Mouse (Mus musculus): ENCODE measurements around the gene Lin37. TPM values are rescaled to one million over a fixed set of nuclear protein-coding genes. Genes with fewer than 3 reads are reported as not detected.

Gene Lin37
- total and polyA plus RNA-seq, 3 experiments, result 4.0 to 38.6 (median 8.3) TPM

GRCm38 (mm10) chr7:30608476-30608875, 48.8 kb upstream of the Lin37 start:
- no peak overlapping the region for H3K4me2 ChIP-seq (ENCODE audit: insufficient read depth, low read depth, poor library complexity, severe bottlenecking)
- H3K36me3 ChIP-seq (replicated peaks in 1 of 2; ENCODE audit: control insufficient read depth in 1 of 2, insufficient read depth in 1 of 2, low read length in 1 of 2), result peaks cover 0 to 20% of the 10 kb centered on the region in 2 experiments
- H3K9me3 ChIP-seq (replicated peaks; ENCODE audit: low read length), result no peaks in the 10 kb centered on the region
- no peak overlapping the region for H3K4me3 ChIP-seq (replicated peaks in 1 of 3; ENCODE audit: low read depth in 2 of 3, low read length in 2 of 3, poor library complexity in 1 of 3)
- H3K79me2 ChIP-seq (replicated peaks; ENCODE audit: control insufficient read depth, extremely low read depth, insufficient read depth, poor library complexity, severe bottlenecking), result peaks cover 3% of the 10 kb centered on the region
- H3K27me3 ChIP-seq (replicated peaks), result no peaks in the 10 kb centered on the region
- TF ChIP-seq TCF12 (IDR thresholded peaks at IDR 0.05; ENCODE audit: low read depth, low read length), result no peak
- no peak for TF ChIP-seq HCFC1 (IDR thresholded peaks at IDR 0.05; ENCODE audit: low read depth, low read length)
- TF ChIP-seq SIN3A (IDR thresholded peaks at IDR 0.05; ENCODE audit: low read length), result no peak
- no peak for TF ChIP-seq ETS1 (conservative IDR thresholded peaks at IDR 0.05; ENCODE audit: low read depth, low read length)
- no peak for TF ChIP-seq NRF1 (IDR thresholded peaks at IDR 0.05; ENCODE audit: low read depth, low read length)
- no peak for TF ChIP-seq ZKSCAN1 (IDR thresholded peaks at IDR 0.05; ENCODE audit: borderline replicate concordance, low read depth, low read length)
- TF ChIP-seq MXI1 (IDR thresholded peaks at IDR 0.05; ENCODE audit: low read depth, low read length), result no peak
- no peak for TF ChIP-seq SMC3 (IDR thresholded peaks at IDR 0.05; ENCODE audit: low read depth, low read length)
- no peak for TF ChIP-seq CHD1 (IDR thresholded peaks at IDR 0.05; ENCODE audit: low read depth, low read length)
- TF ChIP-seq EP300 (IDR thresholded peaks at IDR 0.05; ENCODE audit: low read length), result no peak
- no peak for TF ChIP-seq RCOR1 (conservative IDR thresholded peaks at IDR 0.05; ENCODE audit: low read depth, low read length)
- TF ChIP-seq ZNF384 (IDR thresholded peaks at IDR 0.05; ENCODE audit: low read depth, low read length), result no peak
- dilution Hi-C loops (cut with MboI; ENCODE audit: extremely low pct_ligation_motif_present, extremely low pct_unique_long_range_greater_than_20kb, low sequenced_read_pairs), result no loop called here
- peaks cover 18 to 32% of the 10 kb centered on the region in 2 experiments for H3K4me1 ChIP-seq (ENCODE audit: control insufficient read depth in 1 of 2, insufficient read depth in 2 of 2)
- no peak for DNase-seq (ENCODE audit: extremely low read depth)
- no peak overlapping the region for H3K9ac ChIP-seq (ENCODE audit: insufficient read depth, low read depth)
- H3K27ac ChIP-seq (ENCODE audit: insufficient read depth, low read depth), result no peak overlapping the region
- in situ Hi-C loops (cut with MboI; ENCODE audit: low pct_ligation_motif_present, low pct_unique_long_range_greater_than_20kb, low sequenced_read_pairs), result loop anchor here (5.0 kb wide), 1 partner anchor 51 kb away; the partner anchor contains the start of gene Lin37

- Histone ChIP-seq H3K9me3 (replicated peaks; ENCODE audit: low read length) (no peaks in the 10 kb centered on the region), H3K27ac (ENCODE audit: insufficient read depth, low read depth) (no peak overlapping the region), H3K79me2 (replicated peaks; ENCODE audit: control insufficient read depth, extremely low read depth, insufficient read depth, poor library complexity, severe bottlenecking) (peaks cover 3% of the 10 kb centered on the region), H3K4me2 (ENCODE audit: insufficient read depth, low read depth, poor library complexity, severe bottlenecking) (no peak overlapping the region), H3K36me3 (replicated peaks in 1 of 2; ENCODE audit: control insufficient read depth in 1 of 2, insufficient read depth in 1 of 2, low read length in 1 of 2) (peaks cover 0 to 26% of the 10 kb centered on the region in 2 experiments), H3K27me3 (replicated peaks) (no peaks in the 10 kb centered on the region), H3K9ac (ENCODE audit: insufficient read depth, low read depth) (no peak overlapping the region), H3K4me3 (replicated peaks in 1 of 3; ENCODE audit: low read depth in 2 of 3, low read length in 2 of 3, poor library complexity in 1 of 3) (no peak overlapping the region), H3K4me1 (ENCODE audit: control insufficient read depth in 1 of 2, insufficient read depth in 2 of 2) (peaks cover 23 to 29% of the 10 kb centered on the region in 2 experiments)
- in situ Hi-C loops (cut with MboI; ENCODE audit: low pct_ligation_motif_present, low pct_unique_long_range_greater_than_20kb, low sequenced_read_pairs), result loop anchor here (5.0 kb wide), 1 partner anchor 51 kb away; the partner anchor contains the start of gene Lin37
- peak; percentile 85 for DNase-seq (ENCODE audit: extremely low read depth)
- dilution Hi-C loops (cut with MboI; ENCODE audit: extremely low pct_ligation_motif_present, extremely low pct_unique_long_range_greater_than_20kb, low sequenced_read_pairs), result no loop called here
- peak; percentile 99 for TF ChIP-seq MAZ (IDR thresholded peaks at IDR 0.05; ENCODE audit: low read depth, low read length)
- TF ChIP-seq JUN (IDR thresholded peaks at IDR 0.05; ENCODE audit: insufficient read depth, low read depth, low read length), result no peak
- TF ChIP-seq MEF2A (IDR thresholded peaks at IDR 0.05; ENCODE audit: borderline replicate concordance, low read depth, low read length), result peak; percentile 51; the same call in 1 of the 2 replicates
- peak; percentile 68 to 95 for TF ChIP-seq CTCF (conservative IDR thresholded peaks at IDR 0.05 in 1 of 2, IDR thresholded peaks at IDR 0.05 in 1 of 2; ENCODE audit: low read depth in 2 of 2, low read length in 2 of 2)
- no peak for TF ChIP-seq E2F4 (IDR thresholded peaks at IDR 0.05; ENCODE audit: insufficient replicate concordance, low read depth, low read length)
- 0 out of 2 replicates have a peak, but pooled peaks have one; percentile 31 for TF ChIP-seq TCF12 (IDR thresholded peaks at IDR 0.05; ENCODE audit: low read depth, low read length)
- no peak for TF ChIP-seq UBTF (IDR thresholded peaks at IDR 0.05; ENCODE audit: low read depth, low read length)
- TF ChIP-seq NRF1 (IDR thresholded peaks at IDR 0.05; ENCODE audit: low read depth, low read length), result 0 out of 2 replicates have a peak, but pooled peaks have one; percentile 23
- TF ChIP-seq MXI1 (IDR thresholded peaks at IDR 0.05; ENCODE audit: low read depth, low read length), result 0 out of 2 replicates have a peak, but pooled peaks have one; percentile 30
- peak; percentile 97 for TF ChIP-seq SMC3 (IDR thresholded peaks at IDR 0.05; ENCODE audit: low read depth, low read length)
- TF ChIP-seq ETS1 (conservative IDR thresholded peaks at IDR 0.05; ENCODE audit: low read depth, low read length), result no peak
- TF ChIP-seq CHD1 (IDR thresholded peaks at IDR 0.05; ENCODE audit: low read depth, low read length), result no peak
- TF ChIP-seq POLR2A (IDR thresholded peaks at IDR 0.05; ENCODE audit: low read depth, low read length), result no peak
- peak; percentile 56; the same call in 1 of the 2 replicates for TF ChIP-seq MAX (IDR thresholded peaks at IDR 0.05; ENCODE audit: low read length)
- no peak for TF ChIP-seq RCOR1 (conservative IDR thresholded peaks at IDR 0.05; ENCODE audit: low read depth, low read length)
- TF ChIP-seq ELF1 (IDR thresholded peaks at IDR 0.05; ENCODE audit: low read depth, low read length), result peak; percentile 45
- peak; percentile 96 for TF ChIP-seq RAD21 (IDR thresholded peaks at IDR 0.05; ENCODE audit: low read depth, low read length)
- TF ChIP-seq NELFE (IDR thresholded peaks at IDR 0.05; ENCODE audit: low read depth, low read length), result peak; percentile 63; the same call in 1 of the 2 replicates
- peak; percentile 35; the same call in 1 of the 2 replicates for TF ChIP-seq JUND (conservative IDR thresholded peaks at IDR 0.05; ENCODE audit: low read depth, low read length)
- no peak for TF ChIP-seq USF1 (IDR thresholded peaks at IDR 0.05; ENCODE audit: low read depth, low read length)
- peak; percentile 63; the same call in 1 of the 2 replicates for TF ChIP-seq IRF4 (IDR thresholded peaks at IDR 0.05; ENCODE audit: low read depth, low read length)
- TF ChIP-seq TBP (conservative IDR thresholded peaks at IDR 0.05; ENCODE audit: low read depth, low read length), result no peak
- 0 out of 2 replicates have a peak, but pooled peaks have one; percentile 9 for TF ChIP-seq EP300 (IDR thresholded peaks at IDR 0.05; ENCODE audit: low read length)
- TF ChIP-seq ZNF384 (IDR thresholded peaks at IDR 0.05; ENCODE audit: low read depth, low read length), result no peak
- peak; percentile 75 for TF ChIP-seq SIN3A (IDR thresholded peaks at IDR 0.05; ENCODE audit: low read length)
- peak; percentile 39 for TF ChIP-seq HCFC1 (IDR thresholded peaks at IDR 0.05; ENCODE audit: low read depth, low read length)
- no peak for TF ChIP-seq MAFK (IDR thresholded peaks at IDR 0.05; ENCODE audit: insufficient replicate concordance, low read length)
- TF ChIP-seq PAX5 (IDR thresholded peaks at IDR 0.05; ENCODE audit: low read length), result no peak
These were observed 48.2 kb upstream of the Lin37 start for GRCm38 (mm10) chr7:30607706-30608309.

Data from CH12.LX (cell line).